Mouse (Mus musculus): ENCODE measurements around the gene Erf.
"Not testable (repeated sequence)": the region's sequence is repeated elsewhere in the genome, so short reads cannot be mapped to it uniquely, and the experiment has no call there.

Gene Erf

DNA sequence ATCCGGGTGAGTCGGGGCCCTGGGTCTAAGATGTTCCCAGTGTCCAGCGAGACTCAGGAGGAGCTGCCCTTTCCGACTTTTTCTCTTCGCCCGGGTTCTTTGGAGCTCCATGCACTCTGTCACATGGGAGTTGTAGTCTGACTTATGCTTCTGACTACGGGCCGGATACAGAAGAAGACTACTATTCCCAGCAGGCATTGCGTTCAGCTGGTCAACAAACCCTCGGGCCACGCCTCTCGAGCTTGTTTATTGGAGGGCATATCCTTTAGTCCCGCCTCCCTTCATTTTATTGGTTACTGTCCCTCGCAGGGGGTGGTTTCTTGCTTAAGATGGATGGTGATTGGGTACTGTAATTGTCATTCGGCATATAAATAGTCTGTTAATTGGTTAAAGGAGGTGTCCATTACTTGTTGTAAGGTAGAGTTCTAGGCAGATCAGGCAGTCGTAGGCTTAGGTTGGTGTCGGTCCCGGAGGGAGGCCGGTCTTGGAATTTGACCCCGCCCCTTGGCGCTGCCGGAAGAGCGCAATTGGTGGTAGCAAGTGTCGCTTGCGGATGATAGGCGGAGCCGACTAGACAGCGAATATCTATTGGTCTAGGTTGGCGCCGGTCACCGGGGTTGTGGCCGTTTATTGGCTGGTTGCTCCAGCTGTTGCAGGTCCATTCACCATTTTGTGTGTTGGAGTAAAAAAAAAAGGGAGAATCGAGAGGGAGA, 17.3 kb upstream of the Erf start:
- DNase-seq (ENCODE audit: low read depth, low spot score) = peak; percentile 99

DNA sequence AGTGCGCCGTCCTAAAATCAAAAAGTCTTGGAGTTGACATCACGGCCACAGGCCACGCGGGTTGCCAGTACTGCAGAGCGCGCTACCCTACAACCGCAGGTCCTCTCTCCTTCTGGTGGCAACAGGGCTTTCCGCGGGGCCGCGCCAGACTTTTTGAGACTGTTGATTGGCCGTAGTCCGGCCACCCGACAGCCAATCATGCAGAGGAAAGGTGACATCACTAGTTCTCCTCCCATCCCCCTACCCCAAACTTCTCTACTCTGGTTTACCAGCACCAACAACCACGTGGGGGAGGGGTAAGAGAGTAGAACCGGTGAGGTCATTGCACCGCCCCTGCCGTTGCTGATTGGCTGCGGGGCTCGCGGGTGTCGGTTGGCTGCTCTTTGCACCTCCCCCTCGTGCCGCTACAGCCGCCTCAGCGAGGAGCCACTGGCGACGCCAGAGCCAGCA, 16.8 kb upstream of the Erf start, which contains the start of gene Cic:
Gene Cic, plus strand, starts transcription at position 404 of the 450 bp plus-strand sequence.
- DNase-seq (ENCODE audit: low read depth, low spot score) = peak; percentile 99

DNA sequence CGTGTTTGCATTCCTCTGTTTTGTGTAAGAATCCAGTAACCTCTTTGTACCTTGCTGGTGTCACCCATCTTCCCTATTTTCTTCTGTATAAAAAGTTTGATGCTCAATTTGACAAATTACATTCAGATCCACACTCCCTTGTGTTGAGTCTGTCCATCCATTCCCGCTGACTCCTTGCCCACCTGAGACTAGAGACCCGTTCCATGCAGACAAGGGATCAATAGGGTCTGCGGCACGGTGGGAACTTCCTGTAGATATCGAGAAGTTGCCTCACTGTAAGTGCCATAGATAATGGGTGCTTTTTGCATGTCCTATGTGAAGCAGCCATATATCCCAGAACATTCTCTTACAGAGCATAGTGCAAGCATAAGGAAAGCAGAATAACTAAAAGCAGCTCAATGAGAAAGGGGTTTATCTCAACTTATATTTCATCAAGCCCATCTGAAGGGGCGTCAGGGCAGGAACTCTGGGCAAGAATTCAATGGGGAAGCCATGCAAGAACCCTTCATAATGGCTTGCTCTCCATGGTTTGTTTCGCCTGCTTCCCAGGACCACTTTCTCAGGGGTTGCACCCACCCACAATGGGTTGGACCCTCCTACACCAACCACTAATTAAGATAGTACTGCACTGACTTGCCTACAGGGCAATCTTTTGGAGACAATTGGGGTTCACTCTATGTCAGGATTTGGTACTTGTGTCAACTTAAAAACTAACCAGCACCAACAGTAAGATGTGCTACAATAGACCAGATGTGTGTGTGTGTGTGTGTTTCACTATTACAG, 15.8 kb upstream of the Erf start:
- no peak for DNase-seq (ENCODE audit: low read depth, low spot score)

DNA sequence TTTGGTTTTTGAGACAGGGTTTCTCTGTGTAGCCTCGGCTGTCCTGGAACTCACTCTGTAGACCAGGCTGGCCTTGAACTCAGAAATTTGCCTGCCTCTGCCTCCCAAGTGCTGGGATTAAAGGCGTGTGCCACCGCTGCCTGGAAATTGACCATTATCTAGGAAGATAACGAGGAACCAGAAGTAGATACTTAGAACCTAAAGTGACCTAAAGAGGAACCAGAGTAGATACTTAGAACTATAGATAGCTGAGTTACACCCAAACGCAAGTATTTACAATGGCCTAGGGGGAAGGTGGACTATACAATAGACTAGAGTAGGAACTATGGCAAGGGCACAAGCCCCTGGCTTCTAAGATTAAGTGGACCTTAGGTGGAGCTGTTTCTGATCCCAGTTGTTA, 15.2 kb upstream of the Erf start:
- not testable (repeated sequence) for DNase-seq (ENCODE audit: low read depth, low spot score)

DNA sequence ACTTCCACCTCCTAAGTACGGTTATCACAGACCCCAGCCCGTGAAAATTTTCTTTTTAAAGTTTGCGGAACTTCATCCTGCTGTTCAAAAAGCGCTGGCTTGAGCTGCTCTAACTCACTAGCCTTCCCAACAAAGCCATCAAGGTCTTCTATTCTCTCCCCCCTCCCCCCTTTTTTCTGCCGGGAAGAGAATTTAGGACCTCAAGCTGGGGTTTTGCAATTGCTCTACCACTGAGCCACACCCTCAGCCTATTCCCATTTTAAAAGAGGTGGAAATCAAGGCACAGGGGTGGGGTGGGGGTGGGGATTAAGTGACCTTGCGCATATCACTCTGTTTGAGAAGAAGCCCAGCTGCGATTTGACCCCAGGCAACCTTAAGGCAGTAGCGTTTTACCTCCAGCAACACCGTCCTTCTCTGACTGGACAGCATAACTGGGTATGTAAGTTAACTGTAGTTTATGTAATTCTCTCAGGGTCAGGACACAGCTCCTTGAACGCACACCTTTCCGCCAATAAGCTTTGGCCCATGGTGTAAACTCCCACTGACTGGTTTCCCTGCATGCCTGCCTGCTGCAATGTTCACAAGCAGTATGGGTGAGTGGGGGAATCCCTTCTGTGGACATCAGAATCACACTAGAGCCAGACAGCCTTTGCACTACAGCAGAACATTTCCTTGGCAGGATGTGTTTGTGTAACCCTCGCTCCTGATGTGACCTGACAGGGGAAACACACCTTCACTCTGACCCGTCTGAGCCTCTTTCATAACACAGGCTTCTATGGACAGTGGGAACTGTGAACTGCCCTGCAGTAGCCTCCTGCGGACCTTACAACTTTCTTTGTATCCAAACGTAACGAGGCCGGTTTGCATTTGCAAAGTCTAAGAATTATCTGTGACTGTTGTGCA, 13.7 kb upstream of the Erf start:
- no peak for DNase-seq (ENCODE audit: low read depth, low spot score)

DNA sequence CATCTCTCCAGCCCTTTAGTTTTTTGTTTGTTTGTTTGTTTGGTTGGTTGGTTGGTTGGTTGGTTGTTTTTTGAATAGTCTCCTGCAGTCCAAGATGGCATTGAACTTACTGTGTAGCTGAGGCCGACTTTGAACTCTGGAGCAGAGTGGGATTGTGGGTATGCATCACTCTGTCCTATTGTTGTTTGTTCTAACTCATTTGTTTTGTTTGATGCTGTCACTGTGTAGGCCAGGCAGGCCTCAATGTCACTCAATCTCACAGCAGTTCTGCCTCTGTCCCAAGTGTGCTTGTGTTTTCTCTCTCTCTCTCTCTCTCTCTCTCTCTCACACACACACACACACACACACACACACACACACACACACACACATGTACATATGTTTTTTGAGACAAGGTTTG, 11.3 kb upstream of the Erf start:
- DNase-seq (ENCODE audit: low read depth, low spot score) = no peak

DNA sequence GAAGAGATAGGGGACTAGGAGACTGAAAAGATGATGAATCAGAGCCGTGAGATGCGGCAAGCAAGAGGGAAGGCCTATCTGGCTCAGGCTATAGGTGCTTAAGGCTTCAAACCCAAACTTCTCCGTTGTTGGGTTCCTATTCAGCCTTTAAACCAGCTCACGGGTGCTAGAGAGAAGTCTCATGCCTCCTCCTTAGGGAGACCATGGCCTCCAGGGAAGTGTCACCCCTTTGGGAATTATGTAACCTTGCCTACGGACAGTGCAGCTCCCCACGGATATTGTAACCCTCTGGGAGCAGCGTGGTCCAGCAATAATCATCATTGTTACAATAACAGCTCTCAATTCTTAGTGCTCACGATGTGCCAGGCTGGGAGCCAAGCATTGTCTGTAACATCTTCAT, 1.3 kb upstream of the Erf start:
- peak; percentile 39 for DNase-seq (ENCODE audit: low read depth, low spot score)

DNA sequence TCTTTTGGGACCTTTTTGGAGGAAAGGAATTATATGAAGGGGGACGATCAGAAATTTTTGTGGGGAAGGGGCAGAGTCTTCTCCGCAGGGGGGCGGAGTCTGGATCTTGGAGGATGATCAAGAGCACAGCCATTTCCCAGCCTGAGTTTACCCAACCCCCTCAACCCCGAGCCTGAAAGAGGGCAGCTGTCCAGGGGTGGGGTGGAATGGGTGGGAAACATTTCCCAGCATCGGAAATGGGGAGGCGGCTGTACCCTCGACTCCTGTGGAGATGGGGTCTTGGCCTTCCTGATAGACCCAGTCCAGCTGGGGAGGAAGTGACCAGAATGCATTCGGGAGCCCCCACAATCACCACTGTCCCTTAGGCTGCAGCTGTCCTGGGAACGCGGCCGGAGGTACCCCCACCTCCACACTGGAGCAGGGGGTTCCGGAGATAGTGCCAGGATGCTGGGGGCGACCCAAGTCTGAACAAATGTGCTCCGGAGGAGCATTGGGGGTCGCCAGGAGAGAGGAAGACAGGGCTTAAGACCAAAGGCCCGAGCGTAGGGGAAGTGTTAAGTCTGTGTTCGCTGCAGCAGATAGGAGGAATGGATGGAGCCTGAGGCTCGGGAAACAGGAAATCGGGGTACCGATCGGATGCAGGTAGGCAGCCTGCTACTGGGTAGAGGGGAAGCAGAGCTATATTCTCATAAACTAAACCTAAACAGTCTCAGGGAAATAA, 670 bp upstream of the Erf start:
- DNase-seq (ENCODE audit: low read depth, low spot score) = peak; percentile 48

DNA sequence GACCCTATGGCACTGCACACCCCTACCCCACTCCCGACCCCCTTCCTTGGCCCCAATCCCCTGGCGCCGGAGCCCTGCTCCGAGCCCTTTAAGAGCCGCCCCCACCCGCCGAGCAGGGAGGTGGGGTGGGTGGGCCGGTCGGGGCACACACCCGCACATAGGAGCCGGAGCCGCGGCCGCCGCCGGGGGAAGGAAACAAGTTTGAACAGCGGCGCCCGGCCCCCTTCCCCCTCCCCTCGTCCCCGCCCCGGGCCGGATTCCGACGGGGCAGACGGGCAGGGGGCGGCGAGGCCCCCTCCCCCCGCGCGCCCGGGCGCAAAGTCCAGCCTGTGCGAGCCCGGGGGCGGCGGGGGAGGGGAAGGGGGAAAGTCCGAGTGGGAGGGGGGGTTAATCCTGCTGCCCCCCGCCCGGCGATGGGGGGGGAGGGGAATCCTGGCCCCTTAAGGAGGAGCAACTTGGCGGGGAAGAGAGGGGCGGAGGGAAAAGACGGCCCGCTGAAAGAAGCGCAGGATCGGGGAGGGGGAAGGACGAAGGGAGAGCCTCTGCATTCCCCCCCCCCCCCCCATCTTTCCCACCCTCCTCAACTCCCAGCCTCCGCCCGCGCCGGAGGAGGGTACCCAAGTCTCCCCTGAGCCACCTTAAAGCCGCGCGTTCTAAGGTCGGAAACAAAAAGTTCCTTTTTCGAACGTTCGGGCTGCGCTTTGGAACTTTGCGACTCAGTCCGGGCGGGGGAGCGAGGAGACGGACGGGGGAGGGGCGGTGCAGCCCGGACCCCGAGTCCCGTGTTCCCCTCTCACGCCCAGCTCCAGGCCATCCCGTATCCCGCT, 1.0 kb downstream of the Erf start:
- DNase-seq (ENCODE audit: low read depth, low spot score) = peak; percentile 59

DNA sequence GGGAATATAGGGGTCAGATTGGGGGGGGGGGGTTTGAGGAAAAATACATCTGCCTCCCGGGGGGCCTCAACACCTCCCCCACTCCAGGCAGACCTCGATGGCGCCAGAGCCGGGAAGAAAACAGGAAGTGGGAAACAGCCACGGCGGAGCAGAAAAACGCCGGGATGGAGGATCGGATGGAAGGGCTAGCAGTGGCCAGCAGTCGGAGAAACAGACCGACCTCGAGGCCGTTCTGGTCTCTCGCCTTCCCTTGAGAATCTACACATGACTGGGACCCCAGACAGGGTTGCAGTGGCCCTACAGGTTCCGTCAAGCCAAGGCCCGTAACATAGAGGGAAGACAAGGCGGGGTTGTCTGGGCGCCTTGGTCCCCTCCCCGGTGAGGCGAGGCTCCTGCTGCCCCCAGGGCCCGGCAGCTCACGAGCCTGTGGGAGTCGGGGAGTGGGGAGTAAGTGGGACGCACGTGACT, 1.7 kb downstream of the Erf start:
- peak; percentile 52 for DNase-seq (ENCODE audit: low read depth, low spot score)

DNA sequence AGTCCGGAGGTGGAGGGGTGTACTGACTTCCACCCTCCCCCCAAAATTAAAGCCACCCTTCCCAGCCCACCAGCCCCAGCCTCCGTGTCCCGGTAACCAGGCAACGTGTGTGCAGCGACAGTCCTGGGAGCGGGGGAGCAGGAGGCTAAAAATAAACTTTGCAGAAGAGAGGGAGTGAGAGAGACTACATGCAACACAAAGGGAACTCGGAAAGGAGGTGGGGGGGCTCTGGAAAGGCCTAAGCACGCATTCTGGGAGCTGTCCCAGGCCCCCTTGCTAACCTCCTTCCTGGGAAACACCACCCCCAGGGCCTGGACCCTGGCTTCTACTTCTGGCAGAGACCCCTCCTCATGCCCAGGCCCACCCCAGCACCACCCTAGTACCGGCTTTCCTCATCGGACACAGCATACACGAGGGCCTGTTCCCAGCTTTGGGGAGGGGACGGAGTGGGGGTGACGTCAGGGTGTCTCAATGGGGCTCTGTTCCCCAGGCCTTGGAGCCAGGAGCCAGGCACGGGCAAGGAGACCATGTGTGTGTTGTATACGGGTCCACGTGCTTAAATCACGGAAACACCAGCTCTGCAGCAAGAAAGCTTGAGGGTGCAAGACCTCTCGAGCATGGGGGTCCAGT, 2.4 kb downstream of the Erf start:
- DNase-seq (ENCODE audit: low read depth, low spot score) = peak; percentile 51

DNA sequence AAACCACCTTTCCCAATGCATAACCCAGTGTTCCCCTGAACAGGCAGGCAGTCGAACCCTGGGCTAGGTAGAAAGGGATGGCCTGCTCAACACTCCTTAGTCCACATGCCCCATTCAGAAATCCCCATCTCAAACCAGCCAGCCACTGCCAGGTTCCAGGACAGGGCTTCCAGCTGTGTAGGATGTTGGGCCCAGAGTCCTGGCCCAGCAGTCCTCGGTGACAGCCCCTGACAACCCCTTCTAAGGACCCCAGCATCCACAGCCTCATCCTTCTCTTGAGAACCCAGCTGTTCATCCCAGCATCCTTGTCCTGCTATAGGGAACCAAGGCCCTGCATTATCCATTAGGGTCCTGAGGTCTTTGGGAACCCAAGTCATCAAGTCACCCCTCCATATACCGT, 3.1 kb downstream of the Erf start:
- DNase-seq (ENCODE audit: low read depth, low spot score) = no peak

DNA sequence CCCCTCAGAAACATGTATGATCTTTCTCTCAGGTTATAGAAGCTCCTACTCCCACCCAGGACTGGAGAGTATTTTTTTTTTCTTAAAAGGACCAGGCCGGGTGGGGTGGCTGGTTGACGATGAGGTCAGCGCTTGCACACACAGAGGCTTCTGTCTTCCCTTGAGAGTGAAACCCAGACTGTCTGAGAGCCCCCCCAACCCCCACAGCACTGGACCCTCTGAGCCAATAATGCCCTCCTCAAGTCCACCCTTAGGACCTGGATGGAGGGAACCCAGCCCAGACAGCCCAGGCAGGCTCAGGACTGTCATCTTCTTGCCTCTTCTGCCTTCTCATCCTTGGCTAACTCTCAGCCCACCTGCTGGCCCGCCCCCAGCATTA, 3.8 kb downstream of the Erf start:
- DNase-seq (ENCODE audit: low read depth, low spot score) = no peak

DNA sequence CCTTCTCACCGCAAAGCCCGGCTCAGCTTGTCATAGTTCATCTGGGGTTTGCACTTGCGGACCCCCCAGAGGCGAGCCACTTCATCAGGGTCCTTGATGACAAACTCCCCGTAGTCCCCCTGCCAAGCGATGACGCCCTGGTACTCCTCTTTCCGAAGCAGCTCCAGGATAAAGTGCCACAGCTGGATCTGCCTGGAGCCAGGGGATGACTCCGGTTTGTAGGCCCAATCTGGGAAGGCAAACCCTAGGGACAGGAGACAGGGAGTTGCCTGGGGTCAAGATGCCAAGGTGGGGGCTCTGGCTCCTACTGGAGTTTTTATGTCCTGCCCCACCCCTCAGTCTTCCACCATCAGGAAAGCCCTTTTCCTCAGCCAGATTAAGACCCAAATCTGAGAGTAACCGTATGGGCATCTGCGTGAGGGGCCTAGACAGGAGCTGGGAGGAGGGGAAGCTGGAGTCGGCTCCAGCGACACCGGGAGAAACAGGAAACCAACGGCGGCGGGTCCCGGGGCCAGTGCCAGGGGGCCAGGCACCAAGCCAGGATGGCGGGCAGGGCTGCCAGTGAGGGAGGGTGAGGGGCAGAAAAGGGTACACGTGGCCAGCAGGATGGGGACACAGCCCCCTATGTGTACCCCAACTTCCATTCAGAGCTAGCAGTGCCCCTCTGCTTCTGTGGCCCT, 4.3 kb downstream of the Erf start:
- DNase-seq (ENCODE audit: low read depth, low spot score) = no peak

DNA sequence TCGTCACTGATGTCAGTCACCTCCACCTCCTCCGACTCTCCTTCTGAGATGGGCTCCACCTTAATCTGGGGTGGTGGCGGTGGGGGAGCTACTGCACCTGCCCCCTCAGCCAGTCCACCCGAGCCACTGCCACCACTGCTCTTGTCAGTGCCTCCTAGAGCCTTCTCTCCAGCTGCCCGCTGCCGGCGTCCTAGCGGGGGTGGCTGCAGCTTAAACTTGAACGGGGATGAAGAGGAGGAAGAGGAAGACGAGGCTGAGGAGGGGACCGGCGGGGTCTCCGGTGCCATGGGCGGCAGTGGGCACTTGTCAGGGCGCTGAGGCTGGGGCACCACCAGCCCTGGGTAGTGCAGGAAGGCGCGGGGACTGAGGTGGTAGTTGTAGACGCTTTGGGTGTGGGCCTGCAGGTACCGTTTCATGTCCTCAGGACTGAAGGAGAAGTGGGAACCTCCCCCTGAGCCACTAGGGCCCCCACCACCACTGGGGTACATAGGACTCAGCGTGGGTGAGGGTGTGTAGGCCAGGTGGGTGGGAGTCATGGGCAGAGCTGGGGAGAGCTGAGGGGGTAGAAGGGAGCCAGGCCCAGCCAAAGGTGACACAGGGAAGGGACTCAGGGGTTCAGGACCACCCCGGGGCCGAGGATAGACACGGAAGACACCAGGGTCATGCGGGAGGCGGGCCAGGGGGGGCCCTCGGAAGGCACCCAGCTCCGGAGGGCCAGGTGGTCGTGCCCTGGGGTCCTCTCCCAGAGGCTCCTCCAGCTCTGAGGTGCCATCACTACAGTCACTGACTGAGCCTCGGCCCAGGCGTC, 5.8 kb downstream of the Erf start:
- DNase-seq (ENCODE audit: low read depth, low spot score) = no peak

DNA sequence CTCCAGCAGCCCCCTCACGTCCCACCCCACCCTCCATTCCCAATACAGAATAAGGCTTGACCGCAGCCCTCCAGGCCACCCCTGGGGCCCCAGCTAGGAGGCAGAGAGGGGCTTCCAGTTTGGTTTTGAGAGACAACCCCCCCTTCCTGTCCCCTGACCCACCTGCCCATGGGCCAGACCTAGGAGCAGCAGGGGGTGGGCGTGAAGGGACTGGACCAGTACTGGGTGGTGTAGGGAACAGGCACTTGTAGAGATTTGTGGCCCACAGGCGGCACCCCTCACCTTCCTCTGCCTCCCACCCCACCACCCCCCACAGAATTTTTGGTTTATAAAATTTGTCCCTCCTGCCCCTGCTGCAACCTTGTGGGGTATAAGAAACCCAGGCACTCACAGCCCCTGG, 7.2 kb downstream of the Erf start:
- no peak for DNase-seq (ENCODE audit: low read depth, low spot score)

DNA sequence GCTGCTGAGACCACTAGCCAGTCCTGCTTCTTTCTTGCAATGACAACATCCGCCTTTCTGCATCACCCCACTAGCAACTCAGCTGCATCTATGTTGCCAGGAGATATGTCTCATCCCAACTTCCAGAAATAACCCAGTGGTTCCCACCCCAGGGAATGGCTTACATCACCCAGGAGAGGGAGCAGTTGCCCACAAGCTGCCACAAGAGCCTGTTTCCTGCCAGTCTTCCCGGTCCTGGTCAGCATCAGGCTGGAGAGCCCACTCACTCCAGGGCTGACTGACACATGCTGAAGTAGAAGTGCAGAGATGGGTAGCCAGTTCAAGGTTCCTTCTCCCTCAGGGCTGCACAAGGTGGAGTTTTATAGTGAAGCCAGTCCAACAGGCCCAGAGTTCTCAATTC, 9.5 kb downstream of the Erf start:
- DNase-seq (ENCODE audit: low read depth, low spot score) = peak; percentile 90

DNA sequence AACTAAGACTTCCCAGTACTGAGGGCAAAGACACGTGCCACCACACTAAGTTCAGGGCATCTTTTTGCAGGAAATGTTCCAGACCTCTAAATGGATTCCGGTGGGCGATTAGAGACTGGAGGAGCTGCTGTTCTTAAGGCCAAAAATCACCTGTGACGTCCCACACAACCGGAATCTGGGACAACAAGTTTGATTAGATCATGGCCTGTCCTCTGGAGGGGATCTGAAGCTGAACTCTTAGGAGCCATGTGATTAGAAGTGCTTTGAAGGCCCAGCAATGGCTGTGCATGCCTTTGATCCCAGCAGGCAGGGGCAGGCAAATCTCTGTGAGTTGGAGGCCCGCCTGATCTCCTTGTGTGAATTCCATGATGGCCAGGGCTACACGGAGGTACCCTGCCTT, 9.9 kb downstream of the Erf start:
- DNase-seq (ENCODE audit: low read depth, low spot score) = no peak

All from 3T3-L1 (cell line).